Mouse (Mus musculus) hindbrain, embryonic 11.5 days (tissue): Measurements from ENCODE around the gene Klra17. TPM values are rescaled to one million over a fixed set of nuclear protein-coding genes. Genes with fewer than 3 reads are reported as not detected.
"Not testable (repeated sequence)": the region's sequence is repeated elsewhere in the genome, so short reads cannot be mapped to it uniquely, and the experiment has no call there.

Experiments
- ATAC-seq: fragments of 200-750 bp; cut with Nextera tagmentation; 2 replicates; pipeline ENCODE4 v1.8.0; 2017; ENCODE audit warnings: mild to moderate bottlenecking, moderate TSS enrichment, moderate library complexity; ENCODE audit not compliant: low FRiP score
- DNase-seq: peaks from one replicate; pipeline ENCODE4 v3.0.0-alpha.2; 2015; ENCODE audit warnings: low spot score
- H3K27ac ChIP-seq: fragments of 300-500 bp; sonication (generic); 2 replicates; pipeline ENCODE4 v1.5.1; 2014; ENCODE audit warnings: mild to moderate bottlenecking, low read depth, low read length
- H3K27me3 ChIP-seq: fragments of 300-500 bp; sonication (generic); 2 replicates; pipeline ENCODE4 v1.6.1; 2014; ENCODE audit warnings: mild to moderate bottlenecking, low read length, moderate library complexity, mixed read lengths; ENCODE audit not compliant: control insufficient read depth, insufficient read depth
- H3K36me3 ChIP-seq: fragments of 300-500 bp; sonication (generic); 2 replicates; pipeline ENCODE4 v1.6.1; 2014; ENCODE audit warnings: mild to moderate bottlenecking, low read length, moderate library complexity, mixed read lengths; ENCODE audit not compliant: control insufficient read depth, insufficient read depth
- H3K4me1 ChIP-seq: fragments of 300-500 bp; sonication (generic); replicated peaks from 2 replicates; pipeline ENCODE4 v1.6.1; 2014; ENCODE audit warnings: low read length, mixed read lengths; ENCODE audit not compliant: control insufficient read depth, insufficient read depth
- H3K4me2 ChIP-seq: fragments of 300-500 bp; sonication (generic); replicated peaks from 2 replicates; pipeline ENCODE4 v1.6.1; 2014; ENCODE audit warnings: mild to moderate bottlenecking, low read depth, low read length
- H3K4me3 ChIP-seq: fragments of 300-500 bp; sonication (generic); 2 replicates; pipeline ENCODE4 v1.5.1; 2014; ENCODE audit warnings: low read depth, low read length
- H3K9ac ChIP-seq: fragments of 300-500 bp; sonication (generic); 2 replicates; pipeline ENCODE4 v1.6.1; 2014; ENCODE audit warnings: low read depth, low read length
- H3K9me3 ChIP-seq: fragments of 300-500 bp; sonication (generic); 2 replicates; pipeline ENCODE4 v1.6.1; 2016; ENCODE audit warnings: low read length; ENCODE audit not compliant: control insufficient read depth
- WGBS: fragments of 180-500 bp; shearing (Covaris S2); extraction: QIAGEN DNeasy Blood & Tissue Kit; methylation state at CpG from one replicate; pipeline ENCODE4 v1.1.7; 2014; 5-methylcytosine and 5-hydroxymethylcytosine counted together
- polyA plus RNA-seq: library from polyadenylated mRNA; unstranded; fragments of >200 nt; fragmentation: Nextera tagmentation; extraction: Ambion mirVana; gene quantifications from 2 replicates; pipeline ENCODE4 v1.2.1, GENCODE M21; 2014

Klra17 gene
- polyA plus RNA-seq, result not detected in 2 replicates

- H3K4me2 ChIP-seq, result no peak within 1 kb of the TSS
- no peak for ATAC-seq
- H3K27ac ChIP-seq, result no peak within 1 kb of the TSS
- no peaks in the 10 kb centered on the region for H3K27me3 ChIP-seq
- 56% methylated on average over 1 of the region's 1 CpGs for WGBS
- no peak within 1 kb of the TSS for H3K4me3 ChIP-seq
- DNase-seq, result no peak
- no peaks in the 10 kb centered on the region for H3K36me3 ChIP-seq
- H3K9ac ChIP-seq, result no peak within 1 kb of the TSS
- H3K4me1 ChIP-seq, result no peaks in the 10 kb centered on the region
- no peaks in the 10 kb centered on the region for H3K9me3 ChIP-seq
Observed at GRCm38 (mm10) chr6:129876549-129876948, at the start of gene Klra17. Gene Klra17, minus strand, starts transcription at chr6:129876672.

GRCm38 (mm10) chr6:129917476-129917946 lies 41.0 kb upstream of the Klra17 start, which contains the start of gene Klra5:
Gene Klra5, minus strand, starts transcription at chr6:129917650.
- H3K4me3 ChIP-seq, H3K36me3 ChIP-seq, H3K9me3 ChIP-seq, H3K9ac ChIP-seq, H3K4me2 ChIP-seq, DNase-seq, H3K27ac ChIP-seq, H3K4me1 ChIP-seq, ATAC-seq, H3K27me3 ChIP-seq: not testable (repeated sequence)

GRCm38 (mm10) chr6:129916996-129917395 lies 40.5 kb upstream of the Klra17 start:
- Histone ChIP-seq H3K4me1 (no peaks in the 10 kb centered on the region), H3K27ac (no peak overlapping the region), H3K9me3 (no peaks in the 10 kb centered on the region), H3K27me3 (no peaks in the 10 kb centered on the region), H3K9ac (no peak overlapping the region), H3K4me3 (no peak overlapping the region), H3K36me3 (no peaks in the 10 kb centered on the region), H3K4me2 (no peak overlapping the region)
- ATAC-seq, result no peak
- DNase-seq, result no peak
- WGBS, result 90% methylated on average over 1 of the region's 1 CpGs

GRCm38 (mm10) chr6:129882525-129882924 lies 6.1 kb upstream of the Klra17 start:
- WGBS, result 85% methylated on average over 2 of the region's 2 CpGs
- no peak for DNase-seq
- no peak overlapping the region for H3K27ac ChIP-seq

GRCm38 (mm10) chr6:129862349-129862748 lies 14.1 kb downstream of the Klra17 start, which contains the start of gene Gm17631:
Gene Gm17631, plus strand, starts transcription at chr6:129862649.
- H3K27me3 ChIP-seq, ATAC-seq, H3K27ac ChIP-seq, H3K9me3 ChIP-seq, H3K9ac ChIP-seq, DNase-seq, H3K4me1 ChIP-seq, H3K36me3 ChIP-seq, H3K4me2 ChIP-seq, H3K4me3 ChIP-seq: not testable (repeated sequence)
- WGBS, result no CpG with 5 or more reads among the region's 3 CpGs

More at GRCm38 (mm10) chr6:129882525-129882924, 6.1 kb upstream of the Klra17 start:
- Histone ChIP-seq H3K4me2 (no peak overlapping the region), H3K27me3 (no peaks in the 10 kb centered on the region), H3K4me3 (no peak overlapping the region), H3K9ac (no peak overlapping the region), H3K36me3 (no peaks in the 10 kb centered on the region), H3K9me3 (no peaks in the 10 kb centered on the region), H3K4me1 (no peaks in the 10 kb centered on the region)
- no peak for ATAC-seq

- WGBS, result 83% methylated on average over 1 of the region's 1 CpGs
- no peak for ATAC-seq
Observed at GRCm38 (mm10) chr6:129825559-129825958, 50.9 kb downstream of the Klra17 start.

GRCm38 (mm10) chr6:129824004-129824403 lies 52.5 kb downstream of the Klra17 start:
- H3K4me1 ChIP-seq, result no peaks in the 10 kb centered on the region
- ATAC-seq, result no peak
- WGBS, result 89% methylated on average over 1 of the region's 1 CpGs
- no peak overlapping the region for H3K4me2 ChIP-seq
- no peak overlapping the region for H3K4me3 ChIP-seq
- no peak overlapping the region for H3K27ac ChIP-seq
- H3K9me3 ChIP-seq, result 0 out of 2 replicates have a peak, but pooled peaks cover 3% of the 10 kb centered on the region
- no peak for DNase-seq
- no peak overlapping the region for H3K9ac ChIP-seq
- H3K36me3 ChIP-seq, result no peaks in the 10 kb centered on the region
- no peaks in the 10 kb centered on the region for H3K27me3 ChIP-seq

More at GRCm38 (mm10) chr6:129825559-129825958, 50.9 kb downstream of the Klra17 start:
- Histone ChIP-seq H3K4me3 (no peak overlapping the region), H3K9me3 (0 out of 2 replicates have a peak, but pooled peaks cover 3% of the 10 kb centered on the region), H3K4me1 (no peaks in the 10 kb centered on the region), H3K27ac (no peak overlapping the region), H3K36me3 (no peaks in the 10 kb centered on the region), H3K4me2 (no peak overlapping the region), H3K27me3 (no peaks in the 10 kb centered on the region), H3K9ac (no peak overlapping the region)
- no peak for DNase-seq

- ATAC-seq, result no peak
- Histone ChIP-seq H3K4me3 (no peak overlapping the region), H3K36me3 (no peaks in the 10 kb centered on the region), H3K4me2 (no peak overlapping the region), H3K27me3 (no peaks in the 10 kb centered on the region), H3K9me3 (no peaks in the 10 kb centered on the region), H3K27ac (no peak overlapping the region), H3K9ac (no peak overlapping the region), H3K4me1 (no peaks in the 10 kb centered on the region)
- 64% methylated on average over 3 of the region's 3 CpGs for WGBS
- DNase-seq, result no peak
Observed at GRCm38 (mm10) chr6:129817731-129818130, 58.7 kb downstream of the Klra17 start.

GRCm38 (mm10) chr6:129784170-129784569 lies 92.3 kb downstream of the Klra17 start, which contains the start of gene Gm156:
Gene Gm156, minus strand, starts transcription at chr6:129784270.
- H3K4me3 ChIP-seq, H3K27me3 ChIP-seq, H3K9ac ChIP-seq, H3K4me2 ChIP-seq, H3K27ac ChIP-seq, H3K36me3 ChIP-seq, H3K9me3 ChIP-seq, H3K4me1 ChIP-seq, ATAC-seq, DNase-seq: not testable (repeated sequence)
- WGBS, result 92% methylated on average over 3 of the region's 3 CpGs
